22 mouse cellular contexts compared by ENCODE assay signal in genomic region chr12:53846154-53846665, GRCm38 (mm10).
DNase-seq lines count a peak whose midpoint lies in the region; ATAC-seq and TF ChIP-seq lines count a peak whose summit lies in the region.
"Had no signal": no experiment of that assay in that cellular context is flagged by ENCODE, and none has a peak within 500 bp of the region (broad histone marks: within the 10 kb centered on the region; RNA-seq: fewer than 3 reads in every experiment).

No protein-coding gene starts in this region.

- no peak overlapping the region for H3K27ac ChIP-seq in lung, embryonic 15.5 days
- H3K27ac ChIP-seq in intestine, embryonic 14.5 days (ENCODE audit: low read depth), result no peak overlapping the region
- H3K27ac ChIP-seq in limb, embryonic 13.5 days, result peak overlapping the region; percentile 63; the same call in 1 of the 2 replicates
- H3K27ac ChIP-seq: forebrain, embryonic 15.5 days; heart, adult 2 months; liver, embryonic 12.5 days had no signal

- 38% methylated on average over 12 of the region's 12 CpGs for WGBS in lung, embryonic 15.5 days
- 56% methylated on average over 12 of the region's 12 CpGs for WGBS in lung, adult 2 months
- WGBS in intestine, embryonic 14.5 days, result 21% methylated on average over 12 of the region's 12 CpGs
- WGBS in limb, embryonic 13.5 days, result 30% methylated on average over 12 of the region's 12 CpGs

- no peak overlapping the region for H3K9ac ChIP-seq in lung, embryonic 15.5 days
- no peak overlapping the region for H3K9ac ChIP-seq in intestine, embryonic 14.5 days (ENCODE audit: low read length)
- H3K9ac ChIP-seq in limb, embryonic 13.5 days, result no peak overlapping the region
- H3K9ac ChIP-seq: forebrain, embryonic 15.5 days; liver, embryonic 12.5 days had no signal

- no peak for DNase-seq in frontal cortex, postnatal 25 days (ENCODE audit: low spot score in 2 of 2)
- DNase-seq in lung, adult 2 months, result no peak
- no peak for DNase-seq in intestine, embryonic 14.5 days (ENCODE audit: low spot score)
- DNase-seq in layer of hippocampus, adult 9-10 months (ENCODE audit: low spot score), result no peak
- DNase-seq in urinary bladder, adult 2 months (ENCODE audit: low spot score), result no peak
- DNase-seq: adrenal gland, postnatal 14 days; cerebellum, adult 2 months; cerebellum, postnatal 36 days; embryo, embryonic 11 days; gastrocnemius, postnatal 25 days; heart, adult 2 months; kidney, adult 9 months; kidney, postnatal 36 days; layer of hippocampus, adult 9-11 months; thymus, postnatal 36 days had no signal

- TF ChIP-seq POLR2A in lung, adult 2 months (IDR thresholded peaks at IDR 0.05; ENCODE audit: borderline replicate concordance, extremely low read depth, low read depth, low read length), result no peak

- H3K4me3 ChIP-seq in lung, embryonic 15.5 days, result no peak overlapping the region
- H3K4me3 ChIP-seq in lung, adult 2 months (replicated peaks; ENCODE audit: extremely low read depth, low read depth, low read length), result no peak overlapping the region
- no peak overlapping the region for H3K4me3 ChIP-seq in intestine, embryonic 14.5 days (ENCODE audit: low read depth, low read length)
- no peak overlapping the region for H3K4me3 ChIP-seq in limb, embryonic 13.5 days
- H3K4me3 ChIP-seq: forebrain, embryonic 15.5 days; heart, adult 2 months; liver, embryonic 12.5 days had no signal

- H3K4me2 ChIP-seq in lung, embryonic 15.5 days, result peak overlapping the region; percentile 2; the same call in 1 of the 2 replicates
- H3K4me2 ChIP-seq in intestine, embryonic 14.5 days (ENCODE audit: low read length), result peak overlapping the region; percentile 2; the same call in 1 of the 2 replicates
- H3K4me2 ChIP-seq in limb, embryonic 13.5 days (replicated peaks), result peak overlapping the region; percentile 31
- H3K4me2 ChIP-seq: forebrain, embryonic 15.5 days; liver, embryonic 12.5 days; midbrain, embryonic 11.5 days had no signal

- H3K36me3 ChIP-seq in lung, embryonic 15.5 days, result no peaks in the 10 kb centered on the region
- no peaks in the 10 kb centered on the region for H3K36me3 ChIP-seq in intestine, embryonic 14.5 days (ENCODE audit: control insufficient read depth, insufficient read depth, low read length)
- no peaks in the 10 kb centered on the region for H3K36me3 ChIP-seq in limb, embryonic 13.5 days
- H3K36me3 ChIP-seq: forebrain, embryonic 15.5 days; liver, embryonic 12.5 days had no signal

- H3K9me3 ChIP-seq in lung, embryonic 15.5 days, result no peaks in the 10 kb centered on the region
- H3K9me3 ChIP-seq in intestine, embryonic 14.5 days (ENCODE audit: control insufficient read depth, low read length), result no peaks in the 10 kb centered on the region
- H3K9me3 ChIP-seq in limb, embryonic 13.5 days, result no peaks in the 10 kb centered on the region
- H3K9me3 ChIP-seq: forebrain, embryonic 15.5 days; liver, embryonic 12.5 days had no signal

- no peak for TF ChIP-seq CTCF in lung, adult 2 months (IDR thresholded peaks at IDR 0.05; ENCODE audit: insufficient read depth, low read length)

- 0 out of 2 replicates have a peak, but pooled peaks cover 3% of the 10 kb centered on the region for H3K27me3 ChIP-seq in lung, embryonic 15.5 days
- H3K27me3 ChIP-seq in intestine, embryonic 14.5 days (replicated peaks; ENCODE audit: control insufficient read depth, insufficient read depth, low read length), result no peaks in the 10 kb centered on the region
- H3K27me3 ChIP-seq in limb, embryonic 13.5 days, result no peaks in the 10 kb centered on the region
- H3K27me3 ChIP-seq: forebrain, embryonic 15.5 days had no signal

- peaks cover 12% of the 10 kb centered on the region; the same call in 1 of the 2 replicates for H3K4me1 ChIP-seq in lung, embryonic 15.5 days
- H3K4me1 ChIP-seq in lung, adult 2 months (ENCODE audit: control insufficient read depth, insufficient read depth, low read length), result no peaks in the 10 kb centered on the region; the same call in 1 of the 2 replicates
- peaks cover 9% of the 10 kb centered on the region; the same call in 1 of the 2 replicates for H3K4me1 ChIP-seq in intestine, embryonic 14.5 days (replicated peaks; ENCODE audit: control insufficient read depth, insufficient read depth, low read length)
- peaks cover 64% of the 10 kb centered on the region for H3K4me1 ChIP-seq in limb, embryonic 13.5 days

- peak; percentile 25; the same call in 1 of the 2 replicates for ATAC-seq in frontal cortex, adult (ENCODE audit: low TSS enrichment)
- ATAC-seq in lung, embryonic 15.5 days (ENCODE audit: borderline replicate concordance, extremely low read depth, low FRiP score, low TSS enrichment), result no peak
- peak; percentile 36; the same call in 1 of the 2 replicates for ATAC-seq in intestine, embryonic 14.5 days (replicated peaks; ENCODE audit: low FRiP score, low TSS enrichment, low read depth)
- ATAC-seq in limb, embryonic 13.5 days (ENCODE audit: low FRiP score, low read depth), result peak; percentile 68
- ATAC-seq: forebrain, embryonic 15.5 days; liver, embryonic 12.5 days; lung, postnatal 0 days had no signal
